Mouse (Mus musculus) lung, adult 2 months (tissue): ENCODE measurements around the gene Nav1.

Experiments used
- CTCF ChIP-seq: fragments of 200-500 bp; IDR thresholded peaks from 2 replicates; pipeline ENCODE4 v1.5.1; 2011; ENCODE audit warnings: mild to moderate bottlenecking, low read length, control low read depth; ENCODE audit not compliant: insufficient read depth
- POLR2A ChIP-seq: fragments of 200-500 bp; IDR thresholded peaks from 2 replicates; pipeline ENCODE4 v1.6.1; 2011; ENCODE audit warnings: low read depth, mild to moderate bottlenecking, control low read depth, low read length, borderline replicate concordance; ENCODE audit errors: extremely low read depth

DNA sequence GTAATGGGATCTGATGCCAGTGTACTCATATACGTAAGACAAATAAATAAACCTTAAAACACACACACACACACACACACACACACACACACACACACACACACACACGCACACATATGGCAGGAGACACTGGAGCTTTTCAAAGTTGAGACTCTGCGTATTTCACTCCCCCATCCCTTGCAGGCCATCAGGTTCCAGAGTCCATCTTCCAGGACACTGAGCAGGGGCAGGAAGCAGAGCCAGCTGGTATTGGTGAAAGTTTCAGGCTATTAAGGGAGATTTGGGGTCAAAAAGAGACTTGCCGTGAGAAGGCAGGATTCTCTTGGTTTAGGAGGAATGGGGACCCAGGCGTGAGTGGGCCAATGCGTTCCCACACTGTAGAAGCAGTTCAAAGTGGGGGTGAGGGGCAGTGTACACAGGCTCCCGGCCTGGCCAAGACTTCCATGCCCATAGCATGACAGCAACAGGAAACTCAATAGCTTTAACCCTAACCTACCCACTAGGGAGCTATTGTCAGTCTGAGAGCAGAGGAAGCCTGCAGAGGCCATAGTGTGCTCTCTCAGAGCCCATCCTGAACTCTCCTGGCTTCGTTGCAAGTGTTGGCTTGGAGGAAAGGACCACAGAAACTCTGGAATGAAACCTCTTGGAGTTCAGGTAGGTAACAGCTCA, 44.0 kb downstream of the Nav1 start:
- TF ChIP-seq POLR2A (no peak), CTCF (no peak)
